Mouse (Mus musculus) urinary bladder, postnatal 25 days (tissue): ENCODE results near the gene Otor.

Experiments used
- DNase-seq: peaks from one replicate; pipeline ENCODE4 v3.0.0; 2022; ENCODE audit warnings: low spot score

The Otor gene

GRCm38 (mm10) chr2:143078198-143078851, at the start of gene Otor:
Gene Otor (plus strand): TSS chr2:143078473.
- no peak for DNase-seq

- DNase-seq, result no peak
Observed at GRCm38 (mm10) chr2:143031283-143031682, 47.0 kb upstream of the Otor start.

- no peak for DNase-seq
Observed at GRCm38 (mm10) chr2:143032378-143033255, 45.7 kb upstream of the Otor start.

- no peak for DNase-seq
Observed at GRCm38 (mm10) chr2:143034350-143035085, 43.8 kb upstream of the Otor start.

GRCm38 (mm10) chr2:143035086-143035593, 43.1 kb upstream of the Otor start:
- DNase-seq, result no peak

- DNase-seq, result no peak
Observed at GRCm38 (mm10) chr2:143041596-143041995, 36.7 kb upstream of the Otor start.

GRCm38 (mm10) chr2:143055251-143055650, 23.0 kb upstream of the Otor start:
- no peak for DNase-seq

- DNase-seq, result no peak
Observed at GRCm38 (mm10) chr2:143056736-143057135, 21.5 kb upstream of the Otor start.

- DNase-seq, result no peak
Observed at GRCm38 (mm10) chr2:143062432-143062811, 15.9 kb upstream of the Otor start.

- DNase-seq, result peak; percentile 93
Observed at GRCm38 (mm10) chr2:143062812-143063792, 15.2 kb upstream of the Otor start, which contains the start of gene Snrpb2. Gene Snrpb2 (plus strand): TSS chr2:143063039.

- no peak for DNase-seq
Observed at GRCm38 (mm10) chr2:143065914-143066313, 12.4 kb upstream of the Otor start.

GRCm38 (mm10) chr2:143081693-143082092, 3.4 kb downstream of the Otor start:
- DNase-seq, result no peak

- DNase-seq, result no peak
Observed at GRCm38 (mm10) chr2:143084852-143085397, 6.7 kb downstream of the Otor start.

GRCm38 (mm10) chr2:143089866-143090265, 11.6 kb downstream of the Otor start:
- no peak for DNase-seq

GRCm38 (mm10) chr2:143093726-143094125, 15.5 kb downstream of the Otor start:
- DNase-seq, result peak; percentile 11

- no peak for DNase-seq
Observed at GRCm38 (mm10) chr2:143094761-143095160, 16.5 kb downstream of the Otor start.

- no peak for DNase-seq
Observed at GRCm38 (mm10) chr2:143097170-143097569, 18.9 kb downstream of the Otor start.

GRCm38 (mm10) chr2:143113859-143114258, 35.6 kb downstream of the Otor start:
- DNase-seq, result no peak

- no peak for DNase-seq
Observed at GRCm38 (mm10) chr2:143114716-143115115, 36.4 kb downstream of the Otor start.

- no peak for DNase-seq
Observed at GRCm38 (mm10) chr2:143117453-143117852, 39.2 kb downstream of the Otor start.

- no peak for DNase-seq
Observed at GRCm38 (mm10) chr2:143118221-143118620, 39.9 kb downstream of the Otor start.
